Mouse (Mus musculus): Measurements from ENCODE around the gene Rhox7b. TPM values are rescaled to one million over a fixed set of nuclear protein-coding genes. Genes with fewer than 3 reads are reported as not detected.
"Not testable (repeated sequence)": the region's sequence is repeated elsewhere in the genome, so short reads cannot be mapped to it uniquely, and the experiment has no call there.

The Rhox7b gene
- polyA plus RNA-seq (2016; fragmentation: Nextera tagmentation; extraction: Ambion mirVana), result not detected in 2 replicates

DNA sequence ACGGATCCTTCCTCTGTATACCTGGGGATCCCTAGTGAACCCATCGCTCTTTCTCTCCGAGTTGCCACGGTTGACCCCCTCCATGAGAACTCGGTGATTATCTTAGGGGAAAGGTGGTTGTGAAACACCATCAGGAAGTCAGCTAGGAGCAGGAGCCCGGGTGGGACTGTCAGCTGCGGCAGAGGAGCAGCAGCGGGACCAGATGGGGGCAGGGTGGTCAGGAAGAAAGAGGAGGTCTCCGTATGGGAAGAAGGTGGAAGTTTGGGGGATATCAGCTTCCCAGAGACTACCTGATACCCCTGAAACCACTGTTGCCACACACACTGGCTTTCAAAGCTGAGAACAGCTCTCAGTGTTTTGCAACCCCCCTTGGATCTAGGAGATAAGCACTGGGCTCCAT lies at the start of gene Rhox7b:
Gene Rhox7b, minus strand, starts transcription at position 101 of the 400 bp plus-strand sequence.
- not testable (repeated sequence) for H3K36me3 ChIP-seq; H3K9ac ChIP-seq; H3K9me3 ChIP-seq (replicated peaks); H3K4me2 ChIP-seq; H3K27me3 ChIP-seq (replicated peaks); H3K4me1 ChIP-seq; H3K4me3 ChIP-seq; H3K27ac ChIP-seq; ATAC-seq
- 40% methylated on average over 9 of the region's 9 CpGs for WGBS (ENCODE audit: insufficient replicate concordance)

DNA sequence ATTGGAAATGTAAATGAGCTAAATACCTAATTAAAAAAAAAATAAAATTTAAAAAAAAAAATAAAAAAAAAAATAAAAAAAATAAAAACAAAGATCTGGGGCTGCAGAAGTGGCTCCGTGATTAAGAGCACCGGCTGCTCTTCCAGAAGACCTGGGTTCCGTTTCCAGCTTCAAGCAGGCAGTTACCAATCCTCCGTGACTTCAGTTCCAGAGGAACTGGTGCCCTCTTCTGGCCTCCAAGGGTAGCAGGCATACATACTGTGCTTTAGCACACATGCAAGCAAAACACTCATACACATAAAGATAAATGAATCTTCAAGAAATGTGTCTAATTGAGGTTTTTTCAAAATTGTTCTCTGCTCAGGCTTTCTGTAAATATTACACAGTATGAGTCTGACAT lies 19.3 kb upstream of the Rhox7b start:
- Histone ChIP-seq H3K27me3 (replicated peaks) (no peaks in the 10 kb centered on the region), H3K4me3 (no peak overlapping the region), H3K4me1 (no peaks in the 10 kb centered on the region), H3K27ac (no peak overlapping the region), H3K4me2 (no peak overlapping the region), H3K9ac (no peak overlapping the region), H3K36me3 (no peaks in the 10 kb centered on the region), H3K9me3 (replicated peaks) (no peaks in the 10 kb centered on the region)
- 44% methylated on average over 4 of the region's 4 CpGs for WGBS (ENCODE audit: insufficient replicate concordance)
- ATAC-seq, result no peak

DNA sequence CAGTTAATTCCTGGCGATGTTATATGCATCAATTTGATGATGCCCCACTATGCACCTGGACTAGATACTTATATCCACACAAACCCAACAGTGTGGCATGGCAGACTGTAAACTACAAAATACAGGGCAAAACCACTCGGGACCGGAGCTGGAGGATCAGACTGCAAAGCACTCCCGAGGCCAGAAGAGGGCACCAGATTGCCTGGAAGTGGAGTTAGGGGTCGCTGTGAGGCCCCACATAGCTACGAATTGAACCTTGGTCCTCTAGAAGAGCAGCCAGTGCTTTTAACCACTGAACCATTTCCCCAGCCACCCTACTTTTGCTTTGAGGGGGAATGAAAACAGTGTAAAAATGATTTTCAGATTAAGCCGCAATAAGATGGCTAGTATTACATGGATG lies 11.5 kb upstream of the Rhox7b start:
- Histone ChIP-seq H3K36me3 (no peaks in the 10 kb centered on the region), H3K4me2 (no peak overlapping the region), H3K9me3 (replicated peaks) (no peaks in the 10 kb centered on the region), H3K9ac (no peak overlapping the region), H3K27ac (no peak overlapping the region), H3K4me1 (no peaks in the 10 kb centered on the region), H3K27me3 (replicated peaks) (no peaks in the 10 kb centered on the region), H3K4me3 (no peak overlapping the region)
- no peak for ATAC-seq
- WGBS (ENCODE audit: insufficient replicate concordance), result 43% methylated on average over 7 of the region's 7 CpGs

DNA sequence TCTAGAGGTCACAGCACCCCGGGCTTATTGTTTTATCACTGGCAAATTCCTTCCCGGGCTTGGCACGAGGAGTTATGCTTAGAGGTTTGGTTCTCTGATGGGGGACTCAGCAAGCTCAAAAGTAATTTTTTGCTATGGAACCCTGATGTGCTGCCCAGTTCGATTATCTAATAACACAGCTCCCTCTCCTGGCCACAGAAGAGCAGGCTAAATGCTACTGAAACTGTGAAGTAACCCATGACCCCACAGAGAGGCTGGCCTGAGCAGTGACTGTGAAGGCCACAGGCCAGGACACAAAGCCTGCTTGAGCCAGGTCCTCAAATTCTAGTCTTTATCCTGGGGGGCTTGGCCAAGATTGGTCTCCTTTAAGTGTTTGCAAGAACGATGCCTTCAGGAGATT lies 6.7 kb upstream of the Rhox7b start:
- Histone ChIP-seq H3K4me2 (no peak overlapping the region), H3K27ac (no peak overlapping the region), H3K9ac (no peak overlapping the region), H3K36me3 (no peaks in the 10 kb centered on the region), H3K9me3 (replicated peaks) (no peaks in the 10 kb centered on the region), H3K4me1 (no peaks in the 10 kb centered on the region), H3K27me3 (replicated peaks) (no peaks in the 10 kb centered on the region), H3K4me3 (no peak overlapping the region)
- WGBS (ENCODE audit: insufficient replicate concordance), result 49% methylated on average over 5 of the region's 5 CpGs
- ATAC-seq, result no peak

DNA sequence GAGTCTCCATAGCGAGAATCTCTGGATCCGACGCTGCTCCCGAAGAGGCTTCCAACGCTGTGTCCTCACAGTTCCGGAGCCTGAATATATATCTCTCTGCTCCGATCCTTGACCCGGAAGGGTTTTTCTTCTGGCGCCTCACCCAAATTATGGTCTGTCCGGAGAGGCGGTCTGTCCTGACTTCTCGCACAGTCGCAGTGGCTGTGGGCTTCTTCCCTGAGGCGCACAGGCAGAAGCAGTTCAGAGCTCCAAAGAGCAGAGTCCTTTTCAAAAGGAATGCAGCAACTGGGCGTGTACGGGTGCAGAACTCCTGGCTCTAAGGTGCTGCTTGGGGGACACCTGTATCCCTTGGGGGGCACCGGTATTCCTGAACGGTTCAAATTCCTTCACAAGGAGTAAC lies 4.6 kb upstream of the Rhox7b start, which contains the start of gene Rhox9:
Gene Rhox9, minus strand, starts transcription at position 101 of the 400 bp plus-strand sequence.
- H3K27ac ChIP-seq; H3K4me3 ChIP-seq; H3K4me1 ChIP-seq; H3K36me3 ChIP-seq; ATAC-seq; H3K9ac ChIP-seq; H3K27me3 ChIP-seq (replicated peaks); H3K9me3 ChIP-seq (replicated peaks); H3K4me2 ChIP-seq: not testable (repeated sequence)
- WGBS (ENCODE audit: insufficient replicate concordance), result 83% methylated on average over 9 of the region's 18 CpGs

DNA sequence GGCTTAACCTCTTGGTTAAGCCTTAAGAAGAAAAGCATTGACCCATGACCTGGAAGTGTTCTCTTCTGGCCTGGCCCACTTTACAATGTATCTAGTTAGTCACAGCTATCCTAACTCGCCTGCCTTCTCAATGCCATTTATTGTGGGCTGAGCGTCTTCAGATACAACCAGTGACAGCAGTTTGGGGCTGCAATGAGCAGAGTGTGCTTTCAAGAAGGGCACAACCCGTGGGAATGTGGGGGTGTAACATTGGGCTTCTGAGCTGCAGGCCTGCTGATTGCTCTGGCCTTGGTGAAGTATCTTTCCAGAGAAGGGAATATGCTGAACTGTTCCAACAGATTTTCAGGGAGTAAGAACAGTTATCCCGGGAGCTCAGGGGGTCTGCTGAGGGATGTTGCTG lies 18.2 kb downstream of the Rhox7b start, which contains the start of gene Rhox8:
Gene Rhox8, minus strand, starts transcription at position 101 of the 400 bp plus-strand sequence.
- no peak within 1 kb of the TSS for H3K27ac ChIP-seq
- ATAC-seq, result no peak
- H3K4me1 ChIP-seq, result no peaks in the 10 kb centered on the region
- H3K4me3 ChIP-seq, result no peak within 1 kb of the TSS
- H3K9ac ChIP-seq, result no peak within 1 kb of the TSS
- H3K9me3 ChIP-seq (replicated peaks), result no peaks in the 10 kb centered on the region
- H3K36me3 ChIP-seq, result no peaks in the 10 kb centered on the region
- H3K4me2 ChIP-seq, result no peak within 1 kb of the TSS
- 68% methylated on average over 4 of the region's 4 CpGs for WGBS (ENCODE audit: insufficient replicate concordance)
- no peaks in the 10 kb centered on the region for H3K27me3 ChIP-seq (replicated peaks)

DNA sequence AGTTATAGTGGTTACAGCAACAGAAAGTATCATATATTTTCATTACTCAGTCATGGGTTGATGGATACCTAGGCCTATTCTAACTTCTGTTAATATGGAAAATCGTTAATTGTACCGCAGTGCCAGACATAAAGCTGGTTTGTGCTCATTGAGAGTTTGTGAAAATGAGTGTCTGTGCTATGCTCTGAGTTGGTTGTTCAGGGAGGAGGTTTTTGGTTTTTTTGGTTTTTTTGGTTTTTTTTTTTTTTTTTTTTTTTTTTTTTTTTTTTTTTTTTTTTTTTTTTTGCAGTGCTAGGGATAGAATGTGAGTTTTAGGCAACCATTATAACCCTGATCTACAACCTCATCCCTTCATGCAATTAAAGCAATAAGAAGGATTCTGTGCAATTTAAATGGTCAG lies 25.4 kb downstream of the Rhox7b start:
- WGBS (ENCODE audit: insufficient replicate concordance), result 87% methylated on average over 2 of the region's 2 CpGs
- H3K27ac ChIP-seq, result no peak overlapping the region

More for the DNA sequence above, 25.4 kb downstream of the Rhox7b start:
- no peaks in the 10 kb centered on the region for H3K9me3 ChIP-seq (replicated peaks)
- H3K4me1 ChIP-seq, result no peaks in the 10 kb centered on the region
- no peak overlapping the region for H3K9ac ChIP-seq
- no peak overlapping the region for H3K4me2 ChIP-seq
- no peaks in the 10 kb centered on the region for H3K27me3 ChIP-seq (replicated peaks)
- no peaks in the 10 kb centered on the region for H3K36me3 ChIP-seq
- H3K4me3 ChIP-seq, result no peak overlapping the region
- no peak for ATAC-seq

Other genes starting within 250 kb of the Rhox7b start
- not detected in 2 replicates for gene Rhox4g, start 245.9 kb downstream of the Rhox7b start, polyA plus RNA-seq (2016; fragmentation: Nextera tagmentation; extraction: Ambion mirVana)
- gene Rhox3h, start 228.5 kb downstream of the Rhox7b start, polyA plus RNA-seq (2016; fragmentation: Nextera tagmentation; extraction: Ambion mirVana), result not detected in 2 replicates
- gene Rhox2h, start 224.0 kb downstream of the Rhox7b start, polyA plus RNA-seq (2016; fragmentation: Nextera tagmentation; extraction: Ambion mirVana), result not detected in 2 replicates
- gene Rhox5, start 92.4 kb downstream of the Rhox7b start, polyA plus RNA-seq (2016; fragmentation: Nextera tagmentation; extraction: Ambion mirVana), result 7.3 and 7.5 TPM in 2 replicates
- not detected in 2 replicates for gene Rhox6, start 70.3 kb downstream of the Rhox7b start, polyA plus RNA-seq (2016; fragmentation: Nextera tagmentation; extraction: Ambion mirVana)
- not detected in 2 replicates for gene Rhox7a, start 65.5 kb downstream of the Rhox7b start, polyA plus RNA-seq (2016; fragmentation: Nextera tagmentation; extraction: Ambion mirVana)
- gene Rhox8, start 18.3 kb downstream of the Rhox7b start, polyA plus RNA-seq (2016; fragmentation: Nextera tagmentation; extraction: Ambion mirVana), result not detected in 2 replicates
- gene Rhox9, start 4.5 kb upstream of the Rhox7b start, polyA plus RNA-seq (2016; fragmentation: Nextera tagmentation; extraction: Ambion mirVana), result not detected in 2 replicates
- gene Btg1-ps1, start 121.6 kb upstream of the Rhox7b start, polyA plus RNA-seq (2016; fragmentation: Nextera tagmentation; extraction: Ambion mirVana), result not detected in 2 replicates
- gene Btg1-ps2, start 145.9 kb upstream of the Rhox7b start, polyA plus RNA-seq (2016; fragmentation: Nextera tagmentation; extraction: Ambion mirVana), result not detected in 2 replicates
- gene Rhox10, start 169.2 kb upstream of the Rhox7b start, polyA plus RNA-seq (2016; fragmentation: Nextera tagmentation; extraction: Ambion mirVana), result not detected in 2 replicates
- not detected in 2 replicates for gene Rhox11, start 187.9 kb upstream of the Rhox7b start, polyA plus RNA-seq (2016; fragmentation: Nextera tagmentation; extraction: Ambion mirVana)
- not detected in 2 replicates for gene Rhox12, start 213.7 kb upstream of the Rhox7b start, polyA plus RNA-seq (2016; fragmentation: Nextera tagmentation; extraction: Ambion mirVana)
- gene Rhox13, start 224.0 kb upstream of the Rhox7b start, polyA plus RNA-seq (2016; fragmentation: Nextera tagmentation; extraction: Ambion mirVana), result not detected in 2 replicates